Mouse (Mus musculus) thymus, adult 18-20 months (tissue): ENCODE data around the gene Olfr1494.

Source experiments
- DNase-seq, 2 experiments: peaks; one replicate each; pipeline ENCODE4 v3.0.0; 2022; ENCODE audit warnings: mixed read lengths in 2 of 2

Olfr1494 gene

GRCm38 (mm10) chr19:13739428-13739827, at the start of gene Olfr1494:
Gene Olfr1494, plus strand, starts transcription at chr19:13739728.
- no peak for DNase-seq

GRCm38 (mm10) chr19:13696968-13697367, 42.6 kb upstream of the Olfr1494 start, which contains the start of gene Olfr1491:
Gene Olfr1491, plus strand, starts transcription at chr19:13697268.
- no peak for DNase-seq

- no peak for DNase-seq
Measured at GRCm38 (mm10) chr19:13722978-13723377, 16.6 kb upstream of the Olfr1494 start, which contains the start of gene Olfr1493-ps1. Gene Olfr1493-ps1, plus strand, starts transcription at chr19:13723278.

GRCm38 (mm10) chr19:13749366-13749765, 9.8 kb downstream of the Olfr1494 start:
- DNase-seq, result no peak

GRCm38 (mm10) chr19:13764306-13764705, 24.8 kb downstream of the Olfr1494 start, which contains the start of gene Olfr1495:
Gene Olfr1495, plus strand, starts transcription at chr19:13764606.
- no peak for DNase-seq

GRCm38 (mm10) chr19:13768565-13769276, 29.2 kb downstream of the Olfr1494 start:
- no peak for DNase-seq

GRCm38 (mm10) chr19:13777578-13777977, 38.0 kb downstream of the Olfr1494 start, which contains the start of gene Olfr1496:
Gene Olfr1496, plus strand, starts transcription at chr19:13777878.
- DNase-seq, result no peak

- no peak for DNase-seq
Measured at GRCm38 (mm10) chr19:13798102-13798501, 58.6 kb downstream of the Olfr1494 start, which contains the start of gene Olfr1497. Gene Olfr1497, minus strand, starts transcription at chr19:13798202.
